Mouse (Mus musculus) heart, embryonic 16.5 days (tissue): ENCODE measurements around the gene Mvp. TPM values are rescaled to one million over a fixed set of nuclear protein-coding genes. Genes with fewer than 3 reads are reported as not detected.

Source experiments
- ATAC-seq: fragments of 200-750 bp; cut with Nextera tagmentation; replicated peaks from 2 replicates; pipeline ENCODE4 v1.8.0; 2017; ENCODE audit warnings: moderate number of reproducible peaks; ENCODE audit not compliant: insufficient read depth, low FRiP score; ENCODE audit errors: extremely low read depth
- H3K27ac ChIP-seq: fragments of 300-500 bp; sonication (generic); 2 replicates; pipeline ENCODE4 v1.5.1; 2014; ENCODE audit warnings: mild to moderate bottlenecking, low read length, control low read depth, moderate library complexity
- H3K27me3 ChIP-seq: fragments of 300-500 bp; sonication (generic); 2 replicates; pipeline ENCODE4 v1.6.1; 2014; ENCODE audit warnings: low read length, mixed read lengths; ENCODE audit not compliant: control insufficient read depth, insufficient read depth
- H3K36me3 ChIP-seq: fragments of 300-500 bp; sonication (generic); 2 replicates; pipeline ENCODE4 v1.6.1; 2014; ENCODE audit not compliant: control insufficient read depth, insufficient read depth
- H3K4me1 ChIP-seq: fragments of 300-500 bp; sonication (generic); 2 replicates; pipeline ENCODE4 v1.6.1; 2014; ENCODE audit warnings: low read length, mixed read lengths; ENCODE audit not compliant: control insufficient read depth, insufficient read depth
- H3K4me2 ChIP-seq: fragments of 300-500 bp; sonication (generic); 2 replicates; pipeline ENCODE4 v1.6.1; 2014; ENCODE audit warnings: low read depth, mild to moderate bottlenecking, control low read depth, low read length
- H3K4me3 ChIP-seq: fragments of 300-500 bp; sonication (generic); 2 replicates; pipeline ENCODE4 v1.5.1; 2014; ENCODE audit warnings: mild to moderate bottlenecking, control low read depth, low read length
- H3K9ac ChIP-seq: fragments of 300-500 bp; sonication (generic); 2 replicates; pipeline ENCODE4 v1.6.1; 2014; ENCODE audit warnings: low read length, control low read depth
- H3K9me3 ChIP-seq: fragments of 300-500 bp; sonication (generic); replicated peaks from 2 replicates; pipeline ENCODE4 v1.6.1; 2016; ENCODE audit warnings: low read length; ENCODE audit not compliant: control insufficient read depth
- whole genome bisulfite sequencing: fragments of 180-500 bp; shearing (Covaris S2); extraction: QIAGEN DNeasy Blood & Tissue Kit; methylation state at CpG from one replicate; pipeline ENCODE4 v1.1.7; 2014; 5-methylcytosine and 5-hydroxymethylcytosine counted together
- polyA plus RNA-seq: library from polyadenylated mRNA; unstranded; fragments of >200 nt; fragmentation: Nextera tagmentation; extraction: Ambion mirVana; gene quantifications from 2 replicates; pipeline ENCODE4 v1.2.1, GENCODE M21; 2015

Mvp gene
- 15.9 and 20.6 TPM in 2 replicates for polyA plus RNA-seq

DNA sequence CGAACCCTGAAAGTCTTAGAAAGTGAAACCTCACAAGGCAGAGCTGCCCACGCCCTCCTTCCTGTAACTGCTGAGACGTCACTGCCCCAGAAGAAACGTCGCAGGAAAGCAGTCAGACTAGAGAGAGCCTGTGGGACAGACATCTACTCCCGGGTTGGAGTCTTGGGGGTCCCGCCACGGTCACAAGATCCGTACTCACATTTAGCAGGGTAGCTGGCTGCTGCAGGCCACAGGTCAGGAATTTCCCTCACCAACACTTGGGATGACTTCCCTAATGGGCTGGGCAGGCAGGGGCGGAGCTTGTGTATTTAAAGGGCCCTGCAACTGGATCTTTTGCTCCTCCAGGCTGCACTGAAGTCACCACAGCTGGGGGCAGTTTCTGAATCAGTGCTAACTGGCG, at the start of gene Mvp:
TSS of gene Mvp (minus strand) at position 302 of the 400 bp plus-strand sequence.
- Histone ChIP-seq H3K27ac (peak within 1 kb of the TSS; percentile 99), H3K27me3 (no peaks in the 10 kb centered on the region), H3K36me3 (peaks cover 11% of the 10 kb centered on the region; the same call in 1 of the 2 replicates), H3K4me2 (peak within 1 kb of the TSS; percentile 83), H3K9ac (peak within 1 kb of the TSS; percentile 64), H3K9me3 (no peaks in the 10 kb centered on the region), H3K4me1 (peaks cover 33% of the 10 kb centered on the region), H3K4me3 (peak within 1 kb of the TSS; percentile 72)
- 21% methylated on average over 11 of the region's 11 CpGs for WGBS
- ATAC-seq = no peak

DNA sequence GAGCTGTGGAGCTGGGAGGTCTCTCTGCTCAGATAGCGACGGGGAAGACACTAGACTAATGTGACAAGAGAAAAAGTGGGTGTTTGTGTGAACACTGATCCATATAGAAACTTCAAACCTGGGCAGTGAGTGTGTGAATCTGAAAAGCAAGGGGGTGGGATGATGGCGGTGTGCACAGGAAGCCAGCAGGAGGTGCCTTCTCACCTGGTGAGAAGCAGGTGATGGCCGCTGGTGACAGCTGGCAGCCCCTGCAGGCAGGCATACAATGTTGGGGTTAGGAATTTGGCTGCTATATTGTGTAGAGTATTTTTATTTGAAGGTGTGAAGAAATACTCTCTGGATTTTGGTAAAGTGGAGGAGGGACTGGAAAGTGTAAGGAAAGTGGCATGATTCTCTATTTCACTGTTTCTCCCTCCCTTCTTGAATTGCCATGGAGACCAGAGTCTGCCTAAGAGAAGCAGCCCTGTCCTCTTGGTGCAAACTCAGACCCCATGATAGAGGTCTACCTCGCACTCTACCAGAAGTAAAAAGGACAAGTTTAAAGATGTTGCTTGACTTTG, 40.7 kb upstream of the Mvp start:
- H3K4me2 ChIP-seq = no peak overlapping the region
- H3K36me3 ChIP-seq = no peaks in the 10 kb centered on the region
- no peak overlapping the region for H3K9ac ChIP-seq
- H3K27ac ChIP-seq = no peak overlapping the region
- H3K4me1 ChIP-seq = no peaks in the 10 kb centered on the region
- no peaks in the 10 kb centered on the region for H3K9me3 ChIP-seq
- H3K27me3 ChIP-seq = no peaks in the 10 kb centered on the region
- WGBS = 57% methylated on average over 5 of the region's 5 CpGs
- no peak for ATAC-seq
- H3K4me3 ChIP-seq = no peak overlapping the region

DNA sequence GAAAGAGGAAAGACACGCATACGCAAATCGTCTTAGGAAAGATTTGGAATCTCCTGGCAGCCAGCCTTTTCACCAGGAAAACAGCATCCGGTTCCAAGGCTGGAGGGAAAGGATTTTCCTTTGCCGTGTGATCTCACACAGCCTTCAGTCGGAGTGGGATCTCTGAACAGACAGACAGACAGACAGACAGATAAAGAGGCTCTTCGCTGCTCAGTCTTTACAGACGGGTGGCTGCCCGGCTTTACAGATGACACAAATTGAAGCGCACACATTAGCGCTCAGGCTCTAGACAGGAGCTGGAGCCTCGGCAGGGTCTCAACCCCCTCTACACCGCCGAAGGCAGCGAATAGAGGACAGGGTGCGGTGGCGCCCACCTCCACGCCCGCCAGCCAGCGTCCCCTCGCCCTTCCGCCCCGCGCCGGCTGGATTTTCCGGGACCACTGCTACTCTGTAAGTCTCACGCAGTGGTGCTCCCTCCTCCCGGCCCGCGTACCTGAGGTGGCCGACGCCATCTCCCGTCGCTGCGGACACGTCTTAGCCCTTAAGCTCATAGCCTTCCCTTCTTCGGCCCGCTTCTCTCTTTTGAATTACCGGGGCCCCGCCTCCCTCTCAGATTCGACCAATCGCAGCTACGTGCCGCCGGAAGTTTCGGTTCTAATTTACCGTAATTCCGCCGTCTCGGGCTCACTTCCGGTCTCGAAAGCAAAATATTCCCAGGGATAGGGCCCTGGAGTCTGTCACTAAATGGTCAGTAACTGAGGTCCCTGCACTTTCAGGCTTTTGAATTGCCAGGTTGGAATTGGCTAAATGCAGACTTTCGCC, 27.6 kb upstream of the Mvp start, which contains the start of gene Kif22:
TSS of gene Kif22 (minus strand) at position 621 of the 822 bp plus-strand sequence.
- peak within 1 kb of the TSS; percentile 82 for H3K27ac ChIP-seq
- H3K36me3 ChIP-seq = peaks cover 11% of the 10 kb centered on the region; the same call in 1 of the 2 replicates
- under 1% methylated on average over 53 of the region's 53 CpGs for WGBS
- H3K9me3 ChIP-seq = no peaks in the 10 kb centered on the region
- ATAC-seq = peak; percentile 91
- H3K4me1 ChIP-seq = peaks cover 15% of the 10 kb centered on the region
- peak within 1 kb of the TSS; percentile 97 for H3K4me3 ChIP-seq
- no peaks in the 10 kb centered on the region for H3K27me3 ChIP-seq
- peak within 1 kb of the TSS; percentile 85 for H3K4me2 ChIP-seq
- peak within 1 kb of the TSS; percentile 95 for H3K9ac ChIP-seq

DNA sequence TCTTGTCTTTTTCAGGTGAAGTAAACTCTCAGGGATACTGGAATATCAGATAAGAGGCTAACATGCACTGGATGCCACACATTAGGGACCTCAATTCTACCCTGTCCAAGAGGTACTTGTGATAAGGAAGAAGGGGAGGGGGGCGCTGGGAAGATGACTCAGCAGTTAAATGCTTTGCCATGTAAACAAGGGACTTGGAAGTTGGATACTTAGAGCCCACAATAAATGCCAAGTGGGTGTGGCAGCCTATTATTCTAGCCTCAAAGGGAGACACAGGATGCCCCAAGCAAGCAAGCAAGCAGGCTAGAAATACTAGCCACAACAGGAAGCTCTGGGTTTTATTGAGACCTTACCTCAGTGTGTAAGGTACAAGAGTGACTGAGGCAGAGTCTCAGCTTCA, 16.8 kb upstream of the Mvp start:
- ATAC-seq = no peak
- H3K4me2 ChIP-seq = no peak overlapping the region
- no peaks in the 10 kb centered on the region for H3K9me3 ChIP-seq
- H3K27me3 ChIP-seq = no peaks in the 10 kb centered on the region
- WGBS = 60% methylated on average over 1 of the region's 1 CpGs
- H3K27ac ChIP-seq = no peak overlapping the region
- peaks cover 7% of the 10 kb centered on the region for H3K4me1 ChIP-seq
- H3K4me3 ChIP-seq = no peak overlapping the region
- no peak overlapping the region for H3K9ac ChIP-seq
- H3K36me3 ChIP-seq = peaks cover 55% of the 10 kb centered on the region

DNA sequence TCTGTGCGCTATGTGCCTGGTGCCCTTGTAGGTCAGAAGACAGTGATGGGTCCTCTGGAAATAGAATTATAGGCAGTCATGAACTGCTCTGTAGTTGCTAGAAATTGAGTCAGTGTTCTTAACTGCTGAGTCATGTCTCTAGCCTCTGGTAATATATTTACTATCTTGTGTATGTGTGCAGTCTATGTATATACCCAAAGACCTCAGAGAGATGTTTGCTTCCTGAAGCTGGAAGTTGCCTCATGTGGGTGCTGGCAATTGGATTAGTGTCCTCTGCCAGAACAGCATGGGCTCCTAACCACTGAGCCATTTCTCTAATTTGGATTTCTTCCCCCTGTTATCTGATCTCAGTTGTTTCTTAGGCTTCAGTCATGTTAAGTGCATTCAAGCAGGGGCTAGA, 15.8 kb upstream of the Mvp start:
- Histone ChIP-seq H3K4me1 (peaks cover 7% of the 10 kb centered on the region), H3K4me3 (no peak overlapping the region), H3K4me2 (no peak overlapping the region), H3K27ac (no peak overlapping the region), H3K9me3 (no peaks in the 10 kb centered on the region), H3K36me3 (peaks cover 51% of the 10 kb centered on the region), H3K27me3 (no peaks in the 10 kb centered on the region), H3K9ac (no peak overlapping the region)
- no peak for ATAC-seq
- WGBS = 100% methylated on average over 1 of the region's 1 CpGs

DNA sequence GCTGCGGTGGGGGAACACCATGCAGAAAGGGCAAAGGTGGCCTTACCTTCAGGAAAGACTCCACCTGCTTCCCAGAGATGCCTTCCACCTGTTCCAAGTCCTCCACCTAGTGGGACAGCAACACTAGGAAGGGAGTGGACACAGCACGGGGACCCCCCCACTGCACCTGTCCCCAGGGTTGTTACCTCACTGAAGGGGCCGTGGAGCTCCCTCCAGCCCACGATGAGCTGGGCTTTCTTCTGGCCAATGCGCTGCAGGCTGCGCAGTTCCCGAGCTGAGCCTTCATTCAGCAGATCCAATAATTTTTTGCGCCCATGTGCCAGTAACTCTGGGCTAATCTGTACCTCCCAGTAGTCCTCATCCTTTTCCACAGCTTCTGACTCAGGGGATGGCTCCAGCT, 13.5 kb upstream of the Mvp start:
- Histone ChIP-seq H3K9ac (peak overlapping the region; percentile 99), H3K27ac (peak overlapping the region; percentile 100), H3K36me3 (peaks cover 41% of the 10 kb centered on the region), H3K4me1 (peaks cover 27% of the 10 kb centered on the region), H3K27me3 (no peaks in the 10 kb centered on the region), H3K4me3 (peak overlapping the region; percentile 94), H3K9me3 (no peaks in the 10 kb centered on the region), H3K4me2 (peak overlapping the region; percentile 81)
- no peak for ATAC-seq
- WGBS = 59% methylated on average over 8 of the region's 8 CpGs

DNA sequence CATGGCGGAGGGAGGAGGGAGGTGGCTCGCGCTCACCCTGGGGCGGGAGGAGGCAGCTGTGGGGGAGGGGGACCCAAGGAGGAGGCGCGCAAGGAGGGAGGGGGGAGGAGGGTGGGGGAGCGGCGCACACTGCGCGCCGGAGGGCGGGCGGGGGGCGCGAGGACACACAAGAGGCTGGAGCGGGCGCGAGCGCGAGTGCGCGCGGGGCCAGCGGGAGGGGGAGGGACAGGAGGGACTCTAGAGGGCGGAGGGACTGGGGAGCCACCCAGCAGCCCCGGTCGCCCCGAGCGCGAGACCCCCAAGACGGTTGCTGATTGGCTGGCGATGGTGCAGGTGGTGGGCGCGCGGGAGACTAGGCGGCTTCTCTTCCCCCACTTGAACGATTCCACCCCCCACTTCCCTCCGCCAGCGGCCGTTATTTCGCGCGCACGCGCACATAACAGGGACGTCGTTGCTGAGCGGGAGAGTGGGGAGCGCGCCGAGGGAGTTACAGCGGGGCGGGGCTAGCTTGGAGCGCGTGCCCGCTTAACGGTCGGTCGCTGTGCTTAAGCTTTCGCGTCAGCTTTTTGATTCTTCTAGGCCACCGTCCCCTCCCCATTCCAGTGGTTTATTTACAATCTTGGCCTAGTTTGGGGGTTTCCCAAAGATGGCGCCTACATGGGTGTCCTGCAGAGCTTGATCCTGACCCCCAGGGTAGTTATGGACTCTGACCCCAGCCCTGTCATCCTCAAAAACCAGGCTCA, 12.7 kb upstream of the Mvp start, which contains the start of gene Maz:
TSS of gene Maz (minus strand) at position 54 of the 743 bp plus-strand sequence.
- Histone ChIP-seq H3K4me2 (peak within 1 kb of the TSS; percentile 92), H3K27me3 (no peaks in the 10 kb centered on the region), H3K36me3 (peaks cover 41% of the 10 kb centered on the region), H3K4me1 (peaks cover 32% of the 10 kb centered on the region), H3K9ac (peak within 1 kb of the TSS; percentile 99), H3K27ac (peak within 1 kb of the TSS; percentile 100), H3K9me3 (no peaks in the 10 kb centered on the region), H3K4me3 (peak within 1 kb of the TSS; percentile 94)
- peak; percentile 87 for ATAC-seq
- WGBS = under 1% methylated on average over 61 of the region's 63 CpGs

DNA sequence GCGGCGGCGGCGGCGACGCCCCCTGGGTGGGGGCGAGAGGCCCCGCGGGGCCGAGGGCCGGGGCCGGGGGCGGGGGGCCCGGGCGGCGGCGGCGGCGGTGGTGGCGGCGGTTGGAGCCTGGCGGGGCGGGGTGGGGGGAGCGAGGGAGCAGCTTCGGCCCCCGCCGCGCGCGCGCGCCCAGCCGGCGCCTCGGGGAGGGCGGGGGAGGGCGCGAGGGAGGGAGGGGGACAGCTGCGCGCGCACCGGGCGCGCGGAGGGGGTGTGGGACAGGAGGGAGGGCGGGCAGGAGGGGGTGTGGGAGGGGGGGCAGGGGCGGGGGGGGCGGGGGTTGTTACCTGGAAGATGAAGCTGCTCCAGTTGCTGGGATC, 12.2 kb upstream of the Mvp start:
- no peak; the same call in 1 of the 2 replicates for ATAC-seq
- H3K36me3 ChIP-seq = peaks cover 38% of the 10 kb centered on the region
- no CpG with 5 or more reads among the region's 48 CpGs for WGBS

More for the DNA sequence above, 12.2 kb upstream of the Mvp start:
- Histone ChIP-seq H3K9ac (peak overlapping the region; percentile 99), H3K9me3 (no peaks in the 10 kb centered on the region), H3K4me2 (peak overlapping the region; percentile 92), H3K27me3 (no peaks in the 10 kb centered on the region), H3K4me1 (peaks cover 37% of the 10 kb centered on the region), H3K4me3 (peak overlapping the region; percentile 94), H3K27ac (peak overlapping the region; percentile 100)
